Mouse (Mus musculus) forebrain, embryonic 15.5 days (tissue): Measurements from ENCODE around the gene Olfr860. TPM values are rescaled to one million over a fixed set of nuclear protein-coding genes. Genes with fewer than 3 reads are reported as not detected.
"Not testable (repeated sequence)": the region's sequence is repeated elsewhere in the genome, so short reads cannot be mapped to it uniquely, and the experiment has no call there.

Experiments used
- ATAC-seq: fragments of 200-750 bp; cut with Nextera tagmentation; replicated peaks from 2 replicates; pipeline ENCODE4 v1.8.0; 2017; ENCODE audit warnings: mild to moderate bottlenecking, moderate TSS enrichment, moderate library complexity
- H3K27ac ChIP-seq: fragments of 300-500 bp; sonication (generic); replicated peaks from 2 replicates; pipeline ENCODE4 v1.5.1; 2015; ENCODE audit warnings: mild to moderate bottlenecking, inconsistent platforms
- H3K27me3 ChIP-seq: fragments of 300-500 bp; sonication (generic); 2 replicates; pipeline ENCODE4 v1.6.1; 2015; ENCODE audit warnings: inconsistent platforms
- H3K36me3 ChIP-seq: fragments of 300-500 bp; sonication (generic); 2 replicates; pipeline ENCODE4 v1.6.1; 2015; ENCODE audit warnings: mild to moderate bottlenecking, inconsistent platforms
- H3K4me1 ChIP-seq: fragments of 300-500 bp; sonication (generic); 2 replicates; pipeline ENCODE4 v1.6.1; 2015; ENCODE audit warnings: inconsistent platforms
- H3K4me2 ChIP-seq: fragments of 300-500 bp; sonication (generic); replicated peaks from 2 replicates; pipeline ENCODE4 v1.6.1; 2015; ENCODE audit warnings: mild to moderate bottlenecking, inconsistent platforms
- H3K4me3 ChIP-seq: fragments of 300-500 bp; sonication (generic); 2 replicates; pipeline ENCODE4 v1.5.1; 2015; ENCODE audit warnings: mild to moderate bottlenecking, inconsistent platforms
- H3K9ac ChIP-seq: fragments of 300-500 bp; sonication (generic); replicated peaks from 2 replicates; pipeline ENCODE4 v1.6.1; 2015; ENCODE audit warnings: mild to moderate bottlenecking, inconsistent platforms
- H3K9me3 ChIP-seq: fragments of 300-500 bp; sonication (generic); 2 replicates; pipeline ENCODE4 v1.6.1; 2016; ENCODE audit warnings: inconsistent platforms
- WGBS: fragments of 180-500 bp; shearing (Covaris S2); methylation state at CpG from one replicate; pipeline ENCODE4 v1.1.7; 2015; ENCODE audit warnings: mixed read lengths; 5-methylcytosine and 5-hydroxymethylcytosine counted together
- polyA plus RNA-seq: library from polyadenylated mRNA; unstranded; fragments of >200 nt; fragmentation: Nextera tagmentation; extraction: Ambion mirVana; gene quantifications from 2 replicates; pipeline ENCODE4 v1.2.1, GENCODE M21; 2015

The Olfr860 gene
- not detected in 2 replicates for polyA plus RNA-seq

DNA sequence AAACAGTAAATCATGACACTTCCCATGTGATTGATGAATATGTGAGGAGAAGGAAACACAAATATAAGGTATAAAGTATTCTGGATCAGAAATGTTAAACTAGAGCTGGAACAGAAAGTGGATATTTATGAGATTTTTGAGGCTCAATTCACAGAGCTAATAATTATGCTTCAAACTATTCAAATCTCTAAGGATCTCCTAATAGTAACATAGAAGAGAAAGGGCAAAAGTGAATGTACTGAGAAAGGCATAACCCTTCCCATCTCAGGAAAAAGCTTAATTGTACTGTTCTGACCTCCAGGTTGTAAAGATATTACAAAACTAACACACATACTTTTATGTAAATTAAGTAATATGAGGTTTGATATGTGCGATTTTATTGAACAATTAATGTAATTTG is at the start of gene Olfr860:
Olfr860 (minus strand) TSS at position 101 of the 400 bp plus-strand sequence.
- no peaks in the 10 kb centered on the region for H3K4me1 ChIP-seq
- 0 out of 2 replicates have a peak, but pooled peaks cover 5% of the 10 kb centered on the region for H3K9me3 ChIP-seq
- H3K4me2 ChIP-seq = no peak within 1 kb of the TSS
- WGBS = 89% methylated on average over 1 of the region's 1 CpGs
- no peaks in the 10 kb centered on the region for H3K36me3 ChIP-seq
- no peaks in the 10 kb centered on the region for H3K27me3 ChIP-seq
- no peak within 1 kb of the TSS for H3K9ac ChIP-seq
- no peak within 1 kb of the TSS for H3K4me3 ChIP-seq
- no peak for ATAC-seq
- no peak within 1 kb of the TSS for H3K27ac ChIP-seq

DNA sequence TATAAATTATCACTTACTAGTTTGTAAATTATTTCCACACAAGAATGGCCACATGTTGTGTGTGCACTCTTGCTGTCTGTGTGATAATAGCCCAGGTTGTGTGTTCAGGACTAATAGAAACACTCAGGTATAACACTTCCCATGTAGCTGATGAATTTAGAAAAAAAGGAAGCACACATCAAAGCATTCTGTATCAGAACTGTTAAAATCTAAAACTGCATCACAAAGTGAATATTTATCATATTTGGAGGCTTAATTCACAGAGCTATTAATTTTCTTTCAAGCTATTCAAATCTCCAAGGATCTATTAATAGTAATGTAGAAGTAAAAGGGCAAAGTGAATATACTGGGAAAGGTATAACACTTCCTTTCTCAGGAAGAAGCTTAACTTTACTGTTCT is 38.4 kb upstream of the Olfr860 start, which contains the start of gene Olfr862:
Olfr862 (minus strand) TSS at position 101 of the 400 bp plus-strand sequence.
- H3K27me3 ChIP-seq = no peaks in the 10 kb centered on the region
- H3K9me3 ChIP-seq = peaks cover 16% of the 10 kb centered on the region
- H3K4me2 ChIP-seq = no peak within 1 kb of the TSS
- H3K4me3 ChIP-seq = no peak within 1 kb of the TSS
- no peak within 1 kb of the TSS for H3K9ac ChIP-seq
- no peaks in the 10 kb centered on the region for H3K36me3 ChIP-seq
- ATAC-seq = no peak
- no peaks in the 10 kb centered on the region for H3K4me1 ChIP-seq
- no peak within 1 kb of the TSS for H3K27ac ChIP-seq

DNA sequence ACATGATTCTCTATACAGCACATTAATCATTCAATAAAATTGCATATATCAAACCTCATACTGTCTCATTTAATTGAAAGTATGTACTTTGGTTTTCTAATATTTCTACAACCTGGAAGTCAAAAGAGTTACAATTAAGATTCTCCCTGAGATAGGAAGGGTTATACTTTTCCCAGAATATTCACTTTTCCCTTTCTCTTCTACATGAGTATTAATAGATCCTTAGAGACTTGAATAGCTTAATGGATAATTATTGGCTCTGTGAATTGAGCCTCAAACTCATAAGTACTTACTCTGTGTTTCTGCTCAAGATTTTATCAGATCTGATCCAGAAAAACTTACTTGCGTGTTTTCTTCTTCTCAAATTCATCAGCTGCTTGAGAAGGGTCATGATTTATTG is 44.9 kb downstream of the Olfr860 start, which contains the start of gene Olfr859:
Olfr859 (plus strand) TSS at position 301 of the 400 bp plus-strand sequence.
- H3K36me3 ChIP-seq = not testable (repeated sequence)

DNA sequence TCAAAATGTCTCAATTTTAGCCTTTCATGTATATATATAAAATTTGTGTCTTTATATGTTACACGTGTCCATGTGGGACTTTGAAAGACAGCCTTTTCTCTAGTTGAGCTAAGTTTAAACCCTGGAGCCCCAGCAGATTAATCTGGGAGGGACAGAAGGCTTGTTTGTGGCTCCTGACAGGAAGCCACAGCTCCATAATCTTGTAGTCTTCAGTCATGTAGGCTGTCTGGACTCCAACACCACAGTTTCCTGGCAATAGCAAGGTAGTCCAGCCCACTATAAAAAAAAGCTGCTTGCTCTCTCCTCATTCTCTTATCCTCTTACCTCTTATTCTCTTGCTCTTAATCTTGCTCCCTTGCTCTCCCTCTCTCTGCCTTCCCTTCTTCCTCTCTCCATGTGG is 46.5 kb downstream of the Olfr860 start:
- Histone ChIP-seq H3K9me3 (0 out of 2 replicates have a peak, but pooled peaks cover 3% of the 10 kb centered on the region), H3K4me1 (no peaks in the 10 kb centered on the region), H3K9ac (no peak overlapping the region), H3K27ac (no peak overlapping the region), H3K27me3 (no peaks in the 10 kb centered on the region), H3K4me3 (no peak overlapping the region), H3K4me2 (no peak overlapping the region), H3K36me3 (no peaks in the 10 kb centered on the region)
- no peak for ATAC-seq
- WGBS = 74% methylated on average over 1 of the region's 1 CpGs

More for the DNA sequence above, 44.9 kb downstream of the Olfr860 start, which contains the start of gene Olfr859:
- H3K4me2 ChIP-seq, H3K9me3 ChIP-seq, H3K27ac ChIP-seq, H3K27me3 ChIP-seq, ATAC-seq, H3K9ac ChIP-seq, H3K4me1 ChIP-seq, H3K4me3 ChIP-seq: not testable (repeated sequence)
- WGBS = 70% methylated on average over 1 of the region's 1 CpGs

Other genes with a start within 250 kb of the Olfr860 start
- 46.7 and 49.8 TPM in 2 replicates for gene Zfp317, start 227.6 kb downstream of the Olfr860 start, polyA plus RNA-seq
- not detected in 2 replicates for gene Olfr857, start 140.3 kb downstream of the Olfr860 start, polyA plus RNA-seq
- not detected in 2 replicates for gene Olfr58, start 69.5 kb downstream of the Olfr860 start, polyA plus RNA-seq
- gene Olfr859, start 44.8 kb downstream of the Olfr860 start, polyA plus RNA-seq = not detected in 2 replicates
- not detected in 2 replicates for gene Olfr862, start 38.3 kb upstream of the Olfr860 start, polyA plus RNA-seq
- 0.17 and 0.18 TPM in 2 replicates for gene Olfr77, start 67.1 kb upstream of the Olfr860 start, polyA plus RNA-seq
- gene Olfr866, start 178.3 kb upstream of the Olfr860 start, polyA plus RNA-seq = not detected in 2 replicates
- not detected in 2 replicates for gene Olfr867, start 207.8 kb upstream of the Olfr860 start, polyA plus RNA-seq
- gene Olfr868, start 248.9 kb upstream of the Olfr860 start, polyA plus RNA-seq = not detected in 2 replicates